In the genomic region with DNA sequence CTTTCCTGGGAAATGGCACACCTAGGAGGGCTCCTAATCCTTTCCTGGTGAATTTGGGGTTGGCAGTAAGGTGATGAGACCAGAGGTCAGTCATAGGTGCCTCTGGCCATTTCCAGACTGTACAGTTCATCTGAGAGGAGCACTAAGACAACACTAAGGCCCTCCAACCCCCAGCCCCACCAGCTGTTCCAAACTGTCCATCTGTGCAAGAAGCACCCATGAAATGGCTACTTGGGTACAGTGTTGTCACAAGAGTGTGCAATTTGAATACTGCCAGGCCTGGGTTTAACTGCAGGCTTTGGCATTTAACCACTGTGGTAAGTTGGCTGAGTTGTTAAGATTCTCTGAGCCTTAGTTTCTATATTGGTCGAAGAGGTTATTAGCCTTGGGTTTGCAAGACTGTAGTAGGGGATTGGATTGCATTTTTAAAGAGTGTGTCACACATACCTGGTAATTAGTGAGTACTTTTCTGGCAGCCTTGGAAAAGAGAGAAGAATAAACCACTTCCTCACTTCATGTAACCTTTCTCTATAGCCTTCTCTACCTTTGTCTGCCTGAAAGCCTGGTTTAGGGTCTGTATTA, we compare ENCODE assay signal across 14 mouse cellular contexts. TPM values are rescaled to one million over a fixed set of nuclear protein-coding genes. Genes with fewer than 3 reads are reported as not detected.
"Had no signal": no experiment of that assay in that cellular context is flagged by ENCODE, and none has a peak within 500 bp of the region (broad histone marks: within the 10 kb centered on the region; RNA-seq: fewer than 3 reads in every experiment).

No protein-coding gene starts in this region.

- H3K36me3 ChIP-seq: lung, embryonic 15.5 days; neural tube, embryonic 12.5 days had no signal

- H3K27me3 ChIP-seq: limb, embryonic 12.5 days; liver, embryonic 13.5 days; lung, embryonic 15.5 days; midbrain, embryonic 13.5 days; neural tube, embryonic 12.5 days had no signal

- DNase-seq: kidney, postnatal 25 days; liver; liver, embryonic 13.5 days; liver, postnatal 0 days; retina, postnatal 1 day; right cerebral cortex, postnatal 4 days; spleen, adult 18-20 months; thymus, adult 18-20 months; thymus, postnatal 25 days had no signal

- ATAC-seq: liver, postnatal 0 days; midbrain, embryonic 13.5 days had no signal

- H3K4me2 ChIP-seq: limb, embryonic 12.5 days; liver, embryonic 13.5 days; lung, embryonic 15.5 days; midbrain, embryonic 13.5 days; neural tube, embryonic 12.5 days had no signal

- H3K9me3 ChIP-seq: limb, embryonic 12.5 days; liver, embryonic 13.5 days; lung, embryonic 15.5 days; midbrain, embryonic 13.5 days; neural tube, embryonic 12.5 days had no signal

- H3K27ac ChIP-seq: limb, embryonic 12.5 days; liver, embryonic 13.5 days; lung, embryonic 15.5 days; midbrain, embryonic 13.5 days; neural tube, embryonic 12.5 days had no signal

- H3K4me3 ChIP-seq: limb, embryonic 12.5 days; liver, embryonic 13.5 days; lung, embryonic 15.5 days; midbrain, embryonic 13.5 days; neural tube, embryonic 12.5 days had no signal

RNA-seq across cellular contexts. Expression of a gene that starts 22.6 kb away (rescaled TPM):
- total RNA-seq: megakaryocyte-erythroid progenitor cell, adult 5-6 weeks had no signal
